Mouse (Mus musculus) intestine, embryonic 14.5 days (tissue): ENCODE measurements around the gene Olfr9. TPM values are rescaled to one million over a fixed set of nuclear protein-coding genes. Genes with fewer than 3 reads are reported as not detected.
A peak's percentile ranks its signal among the peaks of the same experiment; 100 is the strongest.
"Not testable (repeated sequence)": the region's sequence is repeated elsewhere in the genome, so short reads cannot be mapped to it uniquely, and the experiment has no call there.

Experiments
- ATAC-seq: fragments of 200-750 bp; cut with Nextera tagmentation; replicated peaks from 2 replicates; pipeline ENCODE4 v1.8.0; 2017; ENCODE audit warnings: low read depth, moderate number of reproducible peaks, moderate TSS enrichment, moderate library complexity; ENCODE audit not compliant: low FRiP score, low TSS enrichment
- DNase-seq: peaks from one replicate; pipeline ENCODE4 v3.0.0-alpha.2; 2018; ENCODE audit warnings: low spot score
- H3K27ac ChIP-seq: fragments of 300-500 bp; sonication (generic); 2 replicates; pipeline ENCODE4 v1.5.1; 2014; ENCODE audit warnings: low read depth, mild to moderate bottlenecking, control low read depth
- H3K27me3 ChIP-seq: fragments of 300-500 bp; sonication (generic); replicated peaks from 2 replicates; pipeline ENCODE4 v1.6.1; 2014; ENCODE audit warnings: low read length, control low read depth; ENCODE audit not compliant: control insufficient read depth, insufficient read depth
- H3K36me3 ChIP-seq: fragments of 300-500 bp; sonication (generic); 2 replicates; pipeline ENCODE4 v1.6.1; 2014; ENCODE audit warnings: low read length, control low read depth; ENCODE audit not compliant: control insufficient read depth, insufficient read depth
- H3K4me1 ChIP-seq: fragments of 300-500 bp; sonication (generic); replicated peaks from 2 replicates; pipeline ENCODE4 v1.6.1; 2014; ENCODE audit warnings: low read length, control low read depth, mixed read lengths; ENCODE audit not compliant: control insufficient read depth, insufficient read depth
- H3K4me2 ChIP-seq: fragments of 300-500 bp; sonication (generic); 2 replicates; pipeline ENCODE4 v1.6.1; 2014; ENCODE audit warnings: low read length
- H3K4me3 ChIP-seq: fragments of 300-500 bp; sonication (generic); 2 replicates; pipeline ENCODE4 v1.5.1; 2014; ENCODE audit warnings: low read depth, low read length, control low read depth, mixed read lengths
- H3K9ac ChIP-seq: fragments of 300-500 bp; sonication (generic); 2 replicates; pipeline ENCODE4 v1.6.1; 2014; ENCODE audit warnings: mild to moderate bottlenecking, low read length
- H3K9me3 ChIP-seq: fragments of 300-500 bp; sonication (generic); 2 replicates; pipeline ENCODE4 v1.6.1; 2016; ENCODE audit warnings: low read length, control low read depth; ENCODE audit not compliant: control insufficient read depth
- WGBS: fragments of 180-500 bp; shearing (Covaris S2); extraction: QIAGEN DNeasy Blood & Tissue Kit; methylation state at CpG from one replicate; pipeline ENCODE4 v1.1.7; 2014; 5-methylcytosine and 5-hydroxymethylcytosine counted together
- polyA plus RNA-seq: library from polyadenylated mRNA; unstranded; fragments of >200 nt; fragmentation: Nextera tagmentation; extraction: Ambion mirVana; gene quantifications from 2 replicates; pipeline ENCODE4 v1.2.1, GENCODE M21; 2014

Gene Olfr9
- polyA plus RNA-seq: not detected in 2 replicates

- H3K4me3 ChIP-seq, H3K9ac ChIP-seq, H3K9me3 ChIP-seq, H3K4me1 ChIP-seq, H3K27me3 ChIP-seq, DNase-seq, H3K27ac ChIP-seq, ATAC-seq, H3K36me3 ChIP-seq, H3K4me2 ChIP-seq: not testable (repeated sequence)
- WGBS: 46% methylated on average over 1 of the region's 1 CpGs
Measured at GRCm38 (mm10) chr10:128989131-128989530, at the start of gene Olfr9. Olfr9 (plus strand) TSS chr10:128989431.

DNA sequence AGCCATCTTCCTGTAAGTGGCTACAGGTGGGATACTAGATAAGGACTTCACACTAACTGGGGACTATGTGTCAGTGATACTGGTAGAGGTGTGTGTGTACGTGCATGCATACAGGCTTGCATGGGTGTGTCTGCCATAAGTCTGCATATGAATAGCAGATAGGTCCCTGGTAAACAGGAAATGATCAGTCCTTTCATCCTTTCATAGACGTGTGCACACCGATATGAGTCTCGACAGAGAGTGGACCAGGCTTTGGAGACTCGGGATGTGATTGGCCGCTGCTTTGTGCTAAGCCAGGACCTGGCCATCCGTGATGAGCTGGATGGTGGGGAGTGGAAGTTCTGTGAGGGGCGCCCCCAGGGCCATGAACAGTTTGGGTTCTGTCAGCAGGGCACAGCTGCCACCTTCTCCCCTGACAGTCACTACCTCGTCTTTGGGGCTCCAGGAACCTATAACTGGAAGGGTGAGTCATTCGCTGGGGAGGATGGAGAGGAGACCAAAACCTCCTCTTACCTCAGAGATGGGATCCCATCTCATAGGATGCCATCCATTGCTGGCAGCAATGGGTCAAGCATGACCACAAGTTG lies 48.7 kb upstream of the Olfr9 start:
- H3K9ac ChIP-seq: no peak overlapping the region
- H3K27me3 ChIP-seq: peaks cover 8% of the 10 kb centered on the region
- H3K36me3 ChIP-seq: no peaks in the 10 kb centered on the region
- no peak overlapping the region for H3K4me2 ChIP-seq
- no peaks in the 10 kb centered on the region for H3K4me1 ChIP-seq
- WGBS: 85% methylated on average over 10 of the region's 10 CpGs
- no peaks in the 10 kb centered on the region for H3K9me3 ChIP-seq
- H3K27ac ChIP-seq: no peak overlapping the region
- no peak overlapping the region for H3K4me3 ChIP-seq
- DNase-seq (no peak), ATAC-seq (no peak)

- no peak for DNase-seq
- no peak overlapping the region for H3K4me3 ChIP-seq
- WGBS: 19% methylated on average over 3 of the region's 3 CpGs
- no peak for ATAC-seq
- H3K4me1 ChIP-seq: no peaks in the 10 kb centered on the region
- no peak overlapping the region for H3K4me2 ChIP-seq
- H3K9me3 ChIP-seq: no peaks in the 10 kb centered on the region
- no peaks in the 10 kb centered on the region for H3K27me3 ChIP-seq
- no peaks in the 10 kb centered on the region for H3K36me3 ChIP-seq
- H3K9ac ChIP-seq: no peak overlapping the region
- H3K27ac ChIP-seq: no peak overlapping the region
Measured at GRCm38 (mm10) chr10:128945675-128946074, 43.6 kb upstream of the Olfr9 start.

- ATAC-seq: no peak
Measured at GRCm38 (mm10) chr10:128947496-128947895, 41.7 kb upstream of the Olfr9 start.

GRCm38 (mm10) chr10:128950208-128950887 lies 38.9 kb upstream of the Olfr9 start:
- no peak overlapping the region for H3K4me2 ChIP-seq
- no peak for ATAC-seq
- no peak overlapping the region for H3K9ac ChIP-seq
- H3K36me3 ChIP-seq: no peaks in the 10 kb centered on the region
- H3K27me3 ChIP-seq: no peaks in the 10 kb centered on the region
- H3K9me3 ChIP-seq: no peaks in the 10 kb centered on the region
- 65% methylated on average over 16 of the region's 16 CpGs for WGBS
- H3K4me1 ChIP-seq: no peaks in the 10 kb centered on the region
- no peak overlapping the region for H3K4me3 ChIP-seq
- no peak overlapping the region for H3K27ac ChIP-seq
- DNase-seq: no peak

More at GRCm38 (mm10) chr10:128947496-128947895, 41.7 kb upstream of the Olfr9 start:
- H3K4me1 ChIP-seq: no peaks in the 10 kb centered on the region
- DNase-seq: no peak
- no peak overlapping the region for H3K27ac ChIP-seq
- H3K9me3 ChIP-seq: no peaks in the 10 kb centered on the region
- no peaks in the 10 kb centered on the region for H3K36me3 ChIP-seq
- H3K4me2 ChIP-seq: no peak overlapping the region
- H3K4me3 ChIP-seq: no peak overlapping the region
- H3K27me3 ChIP-seq: no peaks in the 10 kb centered on the region
- no peak overlapping the region for H3K9ac ChIP-seq
- WGBS: 94% methylated on average over 4 of the region's 4 CpGs

DNA sequence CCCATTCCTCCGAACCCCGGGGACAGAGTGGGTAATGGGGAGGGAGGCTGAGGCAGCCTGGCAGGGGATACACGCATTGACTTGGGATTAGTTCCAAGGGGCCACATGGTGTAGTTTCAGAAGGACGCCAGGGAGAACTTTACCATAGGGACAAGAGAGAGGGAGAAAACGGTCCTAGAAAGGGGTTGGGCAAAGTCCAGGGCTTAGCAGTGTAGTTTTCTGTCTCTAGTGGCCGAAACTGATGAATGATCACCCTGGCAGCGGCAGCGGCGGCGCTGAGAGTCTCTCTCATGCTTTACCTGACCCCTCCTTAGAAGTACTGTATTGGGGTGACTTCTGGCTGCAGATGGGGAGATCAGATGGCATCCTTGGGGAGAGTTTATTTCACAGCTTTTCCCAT lies 30.9 kb upstream of the Olfr9 start:
- WGBS: 74% methylated on average over 10 of the region's 10 CpGs
- 0 out of 2 replicates have a peak, but pooled peaks cover 3% of the 10 kb centered on the region for H3K4me1 ChIP-seq
- H3K4me3 ChIP-seq: no peak overlapping the region
- no peak overlapping the region for H3K4me2 ChIP-seq
- ATAC-seq: no peak
- H3K27me3 ChIP-seq: no peaks in the 10 kb centered on the region
- no peaks in the 10 kb centered on the region for H3K36me3 ChIP-seq
- H3K27ac ChIP-seq: no peak overlapping the region
- DNase-seq: no peak
- H3K9me3 ChIP-seq: no peaks in the 10 kb centered on the region
- no peak overlapping the region for H3K9ac ChIP-seq

DNA sequence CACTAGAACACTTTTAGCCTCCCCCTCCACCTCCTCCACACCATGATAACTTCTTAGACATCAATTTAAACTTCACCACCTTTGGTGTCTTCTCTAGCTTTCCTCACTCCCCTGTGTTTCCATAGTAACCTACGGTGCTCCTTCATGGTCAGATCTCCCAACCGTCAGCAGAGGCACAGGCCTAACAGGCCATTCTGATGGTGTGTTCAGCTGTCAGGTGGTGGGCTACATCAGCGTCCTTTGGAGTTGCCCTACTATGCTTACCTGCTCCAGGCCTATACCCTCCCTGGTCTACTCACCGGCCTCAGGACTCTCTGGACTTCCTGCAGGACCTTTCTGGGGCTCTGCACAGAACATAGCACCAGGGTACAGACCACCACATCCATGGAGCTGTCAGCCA lies 29.1 kb upstream of the Olfr9 start:
- DNase-seq: no peak
- ATAC-seq: no peak
- no peak overlapping the region for H3K4me2 ChIP-seq
- no peak overlapping the region for H3K27ac ChIP-seq
- H3K9me3 ChIP-seq: no peaks in the 10 kb centered on the region
- WGBS: 75% methylated on average over 4 of the region's 4 CpGs
- H3K4me3 ChIP-seq: no peak overlapping the region
- 0 out of 2 replicates have a peak, but pooled peaks cover 3% of the 10 kb centered on the region for H3K4me1 ChIP-seq
- H3K36me3 ChIP-seq: no peaks in the 10 kb centered on the region
- H3K9ac ChIP-seq: no peak overlapping the region
- H3K27me3 ChIP-seq: no peaks in the 10 kb centered on the region

GRCm38 (mm10) chr10:128960590-128961584 lies 28.3 kb upstream of the Olfr9 start, which contains the start of gene Mettl7b:
Mettl7b (minus strand) TSS chr10:128960988.
- H3K4me1 ChIP-seq: 0 out of 2 replicates have a peak, but pooled peaks cover 3% of the 10 kb centered on the region
- no peak within 1 kb of the TSS for H3K4me2 ChIP-seq
- ATAC-seq: peak; percentile 68
- H3K36me3 ChIP-seq: no peaks in the 10 kb centered on the region
- H3K4me3 ChIP-seq: no peak within 1 kb of the TSS
- H3K27me3 ChIP-seq: no peaks in the 10 kb centered on the region
- no peak within 1 kb of the TSS for H3K27ac ChIP-seq
- no peak for DNase-seq
- H3K9me3 ChIP-seq: no peaks in the 10 kb centered on the region
- no peak within 1 kb of the TSS for H3K9ac ChIP-seq
- 79% methylated on average over 12 of the region's 12 CpGs for WGBS
